Mouse (Mus musculus) left cerebral cortex, postnatal 25 days (tissue): ENCODE measurements around the gene Tfg. TPM values are rescaled to one million over a fixed set of nuclear protein-coding genes. Genes with fewer than 3 reads are reported as not detected.

Source experiments
- DNase-seq, 2 experiments: peaks; one replicate each; pipeline ENCODE4 v3.0.0; 2022; ENCODE audit warnings: low spot score in 2 of 2, mixed read lengths in 1 of 2
- intact Hi-C: fragments of 180-260 bp; cut with DNase I; formaldehyde crosslinking; loops from one replicate; pipeline ENCODE4 v1.15.1; 2025
- total RNA-seq, 2 experiments: library from RNA; stranded (reverse); gene quantifications; 2 replicates each; pipeline ENCODE4 v1.2.3; 2021

Gene Tfg
- 10 to 100 TPM; 55.1 to 56.9 TPM for total RNA-seq

DNA sequence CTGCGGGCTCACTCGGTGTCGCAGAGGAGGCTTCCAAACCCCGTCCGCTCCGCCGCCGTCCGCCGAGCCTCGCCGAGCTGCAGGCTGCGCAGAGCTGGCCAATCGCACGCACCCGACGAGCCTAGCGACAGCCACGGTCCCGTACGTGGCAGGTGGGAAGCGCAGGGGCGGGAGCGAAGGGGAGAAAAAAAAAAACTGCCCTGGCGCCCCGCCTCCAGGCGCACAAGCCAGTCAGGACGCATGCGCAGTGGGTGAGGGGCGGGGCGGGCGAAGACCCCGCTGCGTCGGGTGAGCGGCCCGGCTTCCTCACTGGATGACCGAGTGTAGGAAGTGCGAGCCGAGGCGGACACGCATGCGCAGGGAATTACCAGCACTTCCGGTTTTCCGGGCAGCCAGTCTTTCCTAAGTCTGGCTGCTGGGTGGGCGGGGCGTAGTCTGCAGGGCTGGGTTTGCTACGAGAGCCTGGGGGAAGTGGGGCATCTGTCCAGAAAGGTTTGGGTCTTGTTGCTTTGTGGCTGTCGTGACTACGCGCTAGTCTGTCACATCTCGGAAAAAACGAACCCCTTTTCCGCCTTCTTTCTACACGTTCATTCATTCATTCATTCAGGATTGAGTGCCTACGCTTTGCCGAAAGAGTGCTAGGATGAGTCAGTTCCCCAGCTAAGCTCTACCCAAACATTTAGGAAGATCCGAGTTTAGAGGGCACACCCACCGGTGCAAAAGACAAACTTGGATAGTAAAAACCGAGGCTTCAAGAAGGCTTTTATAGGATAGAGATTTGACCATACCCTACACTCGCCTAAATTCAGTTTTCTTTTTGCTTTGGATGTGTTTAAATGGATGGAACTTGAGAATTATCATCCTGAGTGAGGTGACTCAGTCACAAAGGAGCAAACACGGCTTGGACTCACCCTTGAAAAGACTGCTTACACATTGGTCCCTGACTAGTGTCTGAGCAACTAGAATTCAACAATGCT lies at the start of gene Tfg:
Gene Tfg, minus strand, starts transcription at position 227 of the 977 bp plus-strand sequence.
- intact Hi-C loops, result no loop called here
- peak; percentile 99 for DNase-seq

DNA sequence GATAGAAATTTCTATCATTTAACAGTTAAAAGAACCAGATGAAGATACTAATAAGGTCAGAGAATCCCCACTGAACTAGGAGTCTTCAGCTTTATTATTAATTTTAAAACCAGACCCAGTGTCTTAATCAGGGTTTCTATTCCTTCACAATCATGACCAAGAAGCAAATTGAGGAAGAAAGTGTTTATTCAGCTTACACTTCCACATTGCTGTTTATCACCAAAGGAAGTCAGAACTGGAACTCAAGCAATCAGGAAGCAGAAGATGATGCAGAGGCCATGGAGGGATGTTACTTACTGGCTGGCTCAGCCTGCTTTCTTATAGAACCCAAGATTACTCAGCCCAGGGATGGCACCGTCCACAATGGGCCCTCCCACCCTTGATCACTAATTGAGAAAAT lies 11.8 kb upstream of the Tfg start:
- DNase-seq, result no peak
- intact Hi-C loops, result no loop called here

DNA sequence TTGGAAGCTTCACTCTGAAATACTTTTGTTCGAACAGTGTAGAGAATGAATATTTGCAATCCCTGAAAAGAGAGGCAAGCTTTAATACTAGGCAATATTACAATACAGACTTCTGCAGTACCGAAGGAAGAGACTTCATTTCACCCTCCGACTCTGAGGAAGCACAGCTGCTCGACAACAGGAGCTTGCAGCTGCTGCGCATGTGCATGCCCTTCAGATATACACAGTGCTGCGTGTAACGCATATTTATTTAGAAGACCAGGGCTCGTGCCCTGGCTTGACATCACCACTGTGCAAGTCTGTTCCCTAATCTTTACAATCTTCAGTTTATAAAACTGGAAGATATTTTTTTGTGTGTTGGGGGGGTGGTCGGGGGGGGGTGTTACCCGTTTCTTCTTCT lies 7.7 kb upstream of the Tfg start:
- DNase-seq, result no peak
- intact Hi-C loops, result no loop called here

DNA sequence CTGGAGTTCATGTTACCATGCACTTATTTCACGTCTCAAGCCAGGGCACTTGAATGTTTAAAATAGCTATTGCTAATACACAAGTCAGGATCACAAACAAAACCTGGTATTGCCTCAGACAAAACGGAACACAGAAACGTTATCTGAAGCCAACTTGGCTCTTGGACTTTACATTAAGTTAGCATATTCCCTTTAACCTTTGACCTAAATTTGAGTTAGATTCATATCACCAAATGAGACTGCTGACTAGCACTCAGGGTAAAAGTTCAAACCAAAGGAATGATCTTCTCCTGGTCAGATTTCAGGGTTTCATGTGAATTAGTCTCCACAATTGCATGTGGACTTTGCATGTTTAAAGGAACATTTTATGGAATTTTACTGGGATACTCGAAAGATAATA lies 5.1 kb upstream of the Tfg start:
- intact Hi-C loops, result no loop called here
- no peak for DNase-seq

DNA sequence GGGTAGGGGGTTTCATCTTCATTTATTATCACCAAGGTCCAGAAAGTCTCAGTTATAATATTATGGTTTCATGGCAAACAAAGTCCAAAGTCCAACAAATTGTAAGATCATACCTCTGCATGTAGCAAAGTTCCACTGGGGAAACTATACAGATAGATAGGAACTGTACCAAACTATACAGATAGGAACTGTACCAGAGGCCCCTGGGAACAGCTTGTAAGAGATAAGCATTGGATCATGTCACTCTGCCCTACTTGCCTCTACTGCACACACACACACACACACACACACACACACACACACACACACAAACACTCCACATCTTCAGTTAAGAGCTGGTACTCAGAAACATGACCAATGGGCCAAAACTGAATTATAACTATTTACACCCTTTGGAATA lies 1.8 kb upstream of the Tfg start:
- intact Hi-C loops, result no loop called here
- DNase-seq, result no peak

DNA sequence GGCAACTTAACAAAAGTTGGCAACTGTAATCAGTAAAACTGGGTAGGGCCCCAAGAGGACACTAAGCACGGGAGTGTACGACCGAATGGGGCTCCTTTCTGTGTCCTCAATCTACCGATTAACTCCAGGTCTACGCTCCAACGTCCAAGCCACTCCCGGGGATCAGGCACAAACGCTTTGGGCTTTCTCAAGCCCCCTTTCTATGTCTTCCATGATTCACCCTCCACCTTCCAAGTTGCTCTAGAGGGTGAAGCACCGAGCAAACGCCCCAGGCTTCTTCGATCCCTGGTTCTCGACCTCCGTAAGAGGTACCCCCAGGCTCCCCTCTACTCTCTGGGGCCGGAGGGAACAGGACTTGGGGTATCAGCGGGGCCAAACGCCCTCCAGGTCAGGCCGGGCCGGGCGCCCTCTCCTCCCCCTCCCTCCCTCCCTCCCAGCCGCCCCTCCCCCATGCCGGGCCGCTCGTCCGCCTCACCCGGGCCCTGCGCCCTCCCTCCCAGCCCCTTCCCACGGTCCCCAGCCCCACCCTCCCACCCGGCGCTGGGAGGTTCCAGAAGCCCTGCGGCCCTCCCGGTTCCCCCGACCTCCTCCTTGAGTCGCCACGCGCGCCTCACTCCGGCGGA lies 582 bp downstream of the Tfg start:
- DNase-seq, result peak; percentile 6 to 24
- intact Hi-C loops, result no loop called here

DNA sequence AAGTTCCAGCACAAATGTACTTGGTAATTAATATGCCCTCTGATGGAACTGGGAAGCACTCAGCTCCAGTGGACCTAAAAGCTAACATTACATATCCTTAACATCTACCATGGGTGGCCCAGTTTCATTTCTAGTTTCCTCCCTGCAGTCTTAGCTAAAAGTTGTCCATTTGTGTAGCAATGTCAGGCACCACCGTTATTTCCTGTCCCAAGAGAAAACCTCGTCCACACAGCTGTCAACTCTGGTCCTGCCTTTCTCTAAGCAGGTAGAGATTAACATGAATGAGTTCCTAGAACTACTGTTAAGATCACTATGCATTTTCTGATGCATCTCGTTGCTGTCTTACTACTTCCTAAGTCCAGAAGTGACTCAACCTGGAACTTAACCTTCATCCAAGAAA lies 1.6 kb downstream of the Tfg start:
- DNase-seq, result no peak
- intact Hi-C loops, result no loop called here

DNA sequence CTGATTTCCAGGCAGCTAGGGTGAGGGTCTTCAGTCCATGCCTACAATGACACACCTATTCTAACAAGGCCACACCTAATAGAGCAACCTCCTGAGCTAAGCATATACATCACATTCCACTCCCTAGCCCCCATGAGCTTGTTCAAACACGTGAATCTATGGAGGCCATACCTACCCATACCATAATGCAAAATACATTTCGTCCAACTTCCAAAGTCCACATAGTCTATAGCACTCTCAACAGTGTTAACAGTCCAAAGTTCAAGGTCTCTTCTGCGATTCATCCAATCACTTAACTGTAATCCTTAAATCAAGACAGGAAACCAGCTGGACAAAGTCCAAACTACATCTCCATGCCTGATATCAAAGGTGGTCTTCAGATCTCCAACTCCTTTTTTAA lies 7.2 kb downstream of the Tfg start:
- intact Hi-C loops, result no loop called here
- DNase-seq, result no peak

DNA sequence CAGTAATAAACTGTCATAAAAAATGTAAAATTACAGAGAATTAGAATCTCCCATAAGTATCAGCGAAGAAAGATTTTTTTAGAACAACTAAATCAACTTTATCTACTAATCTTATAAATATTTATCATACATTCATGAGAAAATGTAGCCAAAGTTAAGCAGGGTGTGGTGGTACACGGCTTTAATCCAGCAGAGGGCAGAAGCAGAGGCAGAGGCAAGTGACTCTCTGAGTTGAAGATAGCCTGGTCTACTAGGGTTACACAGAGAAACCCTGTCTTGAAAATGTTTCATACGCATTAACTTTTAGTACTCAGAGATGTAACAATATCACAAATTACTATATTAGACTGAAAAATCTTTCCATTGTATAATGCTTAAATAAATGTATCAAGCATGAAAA lies 11.5 kb downstream of the Tfg start:
- no peak for DNase-seq
- intact Hi-C loops, result no loop called here

DNA sequence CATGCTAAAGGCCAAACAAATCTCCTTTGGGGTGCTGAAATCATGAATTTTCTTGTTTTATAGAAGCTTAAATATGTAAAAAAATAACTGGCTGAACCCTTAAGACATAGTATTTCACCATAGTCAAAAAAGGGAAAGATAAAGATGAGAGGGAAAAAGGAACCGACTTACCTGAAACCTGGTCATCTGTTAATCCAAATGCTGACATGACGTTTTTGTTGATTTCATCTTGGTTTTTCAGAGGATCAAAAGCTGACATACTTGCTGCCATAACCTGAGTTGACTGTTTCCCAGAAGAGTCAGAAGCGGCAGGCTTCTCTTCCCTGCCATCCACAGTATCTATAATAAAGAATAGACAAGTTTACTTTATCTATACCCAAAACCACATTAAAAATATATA lies 16.4 kb downstream of the Tfg start:
- intact Hi-C loops, result no loop called here
- DNase-seq, result no peak

DNA sequence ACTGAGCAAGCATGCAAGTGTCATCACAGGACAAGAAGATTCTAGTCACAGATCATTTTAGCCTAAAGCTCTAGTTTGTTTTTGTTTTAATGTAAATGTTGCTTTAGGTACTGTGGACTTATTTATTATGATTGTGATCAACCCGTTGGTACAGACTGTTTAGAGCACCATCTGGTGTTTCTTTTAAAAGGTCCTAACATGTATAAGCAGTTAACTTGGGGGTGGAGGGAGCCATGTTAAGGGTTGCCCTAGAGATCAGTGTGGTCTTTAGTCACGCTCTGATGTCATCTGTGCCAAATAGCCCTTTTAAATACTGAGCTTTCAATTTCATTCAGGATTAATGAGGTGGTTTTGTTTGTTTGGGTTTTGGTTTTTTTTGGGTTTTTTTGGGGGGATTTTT lies 20.8 kb downstream of the Tfg start:
- intact Hi-C loops, result no loop called here

DNA sequence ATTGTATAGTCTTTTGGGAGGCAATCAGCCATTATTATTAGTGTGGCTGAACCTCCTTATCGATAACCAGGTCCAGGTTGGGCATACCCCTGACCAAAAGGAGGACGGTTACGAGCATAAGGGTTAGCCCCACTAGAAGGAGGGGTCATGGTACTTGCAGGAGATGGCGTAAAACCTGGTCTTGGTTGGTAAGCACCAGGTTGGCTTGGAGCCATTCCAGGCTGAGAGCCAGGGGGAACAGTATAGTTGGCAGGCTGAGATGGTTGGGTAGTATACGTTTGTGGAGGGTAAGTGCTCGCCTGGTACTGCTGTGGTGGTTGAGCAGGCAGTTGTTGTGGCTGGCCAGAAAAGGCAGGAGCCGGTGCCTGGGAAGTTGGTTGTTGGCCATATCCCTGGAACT lies 26.5 kb downstream of the Tfg start:
- intact Hi-C loops, result no loop called here
- DNase-seq, result no peak

More for the DNA sequence above, 20.8 kb downstream of the Tfg start:
- no peak for DNase-seq

DNA sequence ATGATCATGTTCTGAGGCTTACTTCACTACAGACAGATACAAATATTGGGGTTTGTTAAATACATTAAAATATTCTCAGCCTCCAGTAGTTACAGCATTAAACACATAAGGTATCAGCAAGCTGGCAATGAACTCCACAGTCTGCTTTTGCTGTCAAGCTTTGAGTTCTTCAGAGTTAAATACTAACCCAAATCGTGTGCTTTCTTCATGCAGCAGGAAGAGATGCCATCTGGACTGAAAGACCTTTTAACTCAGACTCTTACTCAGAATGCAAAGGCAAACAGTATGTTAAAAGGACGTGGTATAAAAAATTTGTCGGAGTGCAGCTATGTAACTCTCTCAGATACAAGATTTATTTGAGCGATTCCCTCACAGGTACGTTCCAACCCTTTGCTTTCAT lies 30.5 kb downstream of the Tfg start:
- DNase-seq, result peak in 1 of 2 experiments; percentile 26
- intact Hi-C loops, result no loop called here

DNA sequence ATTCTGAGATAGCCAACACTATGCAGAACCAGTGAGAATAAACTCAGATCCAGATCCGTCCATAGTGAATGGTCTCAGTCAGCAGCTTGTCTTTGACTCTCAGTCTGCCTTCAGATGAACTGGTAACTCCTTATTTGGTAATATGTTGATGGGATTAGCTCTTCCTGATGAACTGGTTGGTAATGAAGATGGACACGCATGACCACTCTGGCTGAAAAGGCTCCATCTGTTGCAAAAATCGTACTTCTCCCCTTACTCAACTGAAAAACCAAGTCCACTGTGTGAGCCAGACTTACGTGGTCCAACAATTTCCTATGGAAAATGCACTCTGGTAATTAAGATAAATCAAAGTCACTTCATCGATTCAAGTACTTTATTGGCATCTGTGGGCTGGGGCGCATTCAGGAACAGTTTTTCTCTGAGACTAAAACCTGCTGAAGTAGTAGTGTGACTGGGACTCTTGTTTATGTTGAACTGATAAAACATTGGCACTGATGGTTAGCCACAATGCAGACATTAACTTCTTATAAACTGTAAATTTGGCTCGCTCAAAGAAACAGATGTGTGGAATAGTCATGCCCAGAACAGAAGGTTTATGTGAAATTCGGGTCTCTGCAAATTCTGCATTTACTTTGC lies 36.1 kb downstream of the Tfg start:
- DNase-seq, result no peak
- intact Hi-C loops, result no loop called here

DNA sequence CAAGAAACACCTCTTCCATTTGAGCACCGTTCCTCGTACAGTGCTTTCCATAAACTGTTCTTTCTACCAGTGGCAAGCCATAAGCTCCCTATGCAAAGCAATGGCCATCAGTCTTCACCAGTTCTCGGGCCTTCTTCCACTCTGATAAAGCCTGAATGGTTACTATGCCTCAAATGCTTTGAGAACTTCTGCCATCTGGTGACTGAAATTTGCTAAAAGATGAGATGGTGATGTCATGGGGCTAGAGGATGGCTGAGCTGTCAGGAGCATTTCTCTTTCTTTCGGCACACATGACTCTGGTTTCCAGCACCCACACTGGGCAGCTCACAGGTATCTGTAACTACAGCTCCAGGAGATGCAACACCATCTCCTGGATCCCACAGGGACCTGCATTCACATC lies 40.1 kb downstream of the Tfg start:
- DNase-seq, result peak; percentile 49 to 77
- intact Hi-C loops, result loop anchor here (2.0 to 10.0 kb wide), 3 partner anchors 142 to 505 kb away; no protein-coding TSS in a partner anchor

DNA sequence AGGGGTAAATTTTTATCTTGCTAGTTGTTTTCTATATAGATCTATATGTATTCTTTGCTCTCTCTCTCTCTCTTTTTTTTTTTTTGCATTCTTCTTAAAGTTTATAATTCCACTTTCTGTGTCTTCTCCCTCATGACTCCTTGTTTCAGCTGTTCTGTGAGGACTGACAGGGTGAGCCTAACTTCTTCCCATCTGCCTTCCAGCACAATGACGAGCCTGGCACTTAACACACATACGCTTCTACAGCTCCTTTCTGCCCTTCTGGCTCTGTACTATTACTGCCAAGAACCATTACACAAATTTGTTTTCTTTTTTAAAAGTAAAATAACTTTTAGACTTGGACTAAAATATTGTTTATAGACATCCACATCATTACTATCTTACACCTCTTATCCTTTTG lies 43.8 kb downstream of the Tfg start:
- DNase-seq, result no peak
- intact Hi-C loops, result loop anchor here (10.0 kb wide), 1 partner anchor 139 kb away; no protein-coding TSS in a partner anchor

DNA sequence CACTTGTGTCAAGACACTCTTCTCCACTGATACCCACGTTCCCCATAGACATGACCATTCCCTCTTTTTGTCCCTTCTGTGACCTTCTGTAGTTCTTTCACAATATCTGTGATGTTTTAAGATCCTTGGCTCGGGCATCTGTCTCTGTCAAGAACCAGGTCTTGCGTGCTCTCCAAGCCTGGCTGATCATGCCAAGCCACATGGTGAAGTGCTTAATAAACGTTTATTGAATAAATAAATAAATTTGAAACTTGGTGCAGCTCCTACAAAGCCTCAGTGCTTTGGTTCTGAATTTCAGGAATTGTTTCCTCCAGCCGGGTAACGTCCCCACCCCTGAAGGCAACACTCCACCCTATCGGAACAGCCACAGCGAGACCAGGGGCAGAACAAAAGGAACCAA lies 46.3 kb downstream of the Tfg start:
- intact Hi-C loops, result loop anchor here (10.0 kb wide), 1 partner anchor 136 kb away; no protein-coding TSS in a partner anchor

DNA sequence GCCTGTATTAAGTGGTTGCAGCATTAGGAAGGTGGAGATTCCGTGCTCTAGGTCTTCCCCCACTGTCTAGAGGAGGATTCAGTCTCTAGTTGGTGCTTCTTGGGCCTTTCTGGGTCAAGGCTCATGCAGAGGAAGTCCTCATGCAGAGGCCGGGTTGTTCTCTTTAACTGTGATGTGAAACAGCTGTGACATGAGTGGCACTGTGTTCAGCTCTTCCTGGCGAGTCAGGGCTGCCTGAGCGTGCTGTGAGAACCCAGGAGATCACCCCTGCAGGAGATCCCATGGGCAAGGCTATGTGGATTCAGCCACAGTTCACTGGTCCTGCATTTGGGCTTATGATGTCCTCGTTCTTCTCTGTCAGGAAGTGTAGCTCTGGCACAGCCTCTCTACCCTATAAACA lies 47.7 kb downstream of the Tfg start:
- intact Hi-C loops, result no loop called here
- no peak for DNase-seq

More for the DNA sequence above, 46.3 kb downstream of the Tfg start:
- no peak for DNase-seq

DNA sequence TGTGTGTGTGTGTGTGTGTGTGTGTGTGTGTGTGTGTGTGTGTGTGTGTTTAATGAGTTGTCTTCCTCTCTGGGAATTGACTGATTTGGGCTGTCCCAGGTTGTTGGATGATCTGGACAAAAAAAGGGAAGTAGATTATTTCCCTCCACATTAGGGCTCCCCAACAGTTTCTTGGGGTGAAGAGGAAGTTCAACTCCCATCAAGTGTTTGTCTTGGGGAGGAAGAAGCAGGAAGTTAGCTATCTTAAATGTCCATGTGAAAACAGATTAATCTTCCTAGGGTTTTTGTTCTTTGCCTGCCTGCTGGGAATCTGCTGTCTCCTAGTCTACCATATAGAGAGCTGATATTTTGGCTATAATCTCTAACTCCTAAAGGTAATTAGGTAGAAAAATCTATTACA lies 58.4 kb downstream of the Tfg start:
- no peak for DNase-seq
- intact Hi-C loops, result no loop called here

DNA sequence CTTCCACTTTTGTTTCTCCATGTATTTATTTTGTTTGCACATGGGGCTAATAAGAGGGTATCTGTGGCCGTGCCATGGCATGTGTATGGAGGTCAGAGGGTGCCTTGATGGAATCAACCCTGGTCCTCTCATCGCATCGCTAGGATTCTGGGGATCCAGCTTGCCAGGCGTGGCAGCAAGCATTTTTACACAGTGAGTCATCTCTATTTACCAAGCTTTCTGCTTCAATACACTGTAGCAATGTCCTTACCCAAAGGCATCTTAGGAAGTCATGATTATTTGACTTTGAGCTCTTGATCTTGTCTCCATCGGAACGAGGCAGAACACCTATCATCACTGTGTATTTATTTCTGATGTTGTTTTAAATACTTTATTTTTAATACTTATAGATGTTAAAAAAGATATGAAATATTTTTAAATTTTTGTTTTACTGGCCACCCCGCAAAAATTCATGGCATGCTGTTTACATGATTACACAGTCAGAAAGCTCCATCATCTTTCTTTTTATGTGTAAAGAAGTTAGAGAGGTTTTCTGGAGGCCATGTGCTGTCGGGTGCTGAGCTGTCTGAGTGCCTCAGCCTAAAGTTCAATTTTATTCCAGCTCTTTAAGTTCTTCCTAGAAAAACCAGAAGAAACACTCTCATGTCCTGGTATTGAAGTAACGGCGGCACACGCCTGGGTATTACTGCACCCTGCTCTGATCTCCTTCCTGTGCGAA lies 61.9 kb downstream of the Tfg start:
- intact Hi-C loops, result no loop called here
- no peak for DNase-seq
